9 mouse cellular contexts compared by ENCODE assay signal in genomic region chr9:122687170-122687569, GRCm38 (mm10). TPM values are rescaled to one million over a fixed set of nuclear protein-coding genes. Genes with fewer than 3 reads are reported as not detected.
DNase-seq lines count a peak whose midpoint lies in the region; ATAC-seq lines count a peak whose summit lies in the region.
"Had no signal": no experiment of that assay in that cellular context is flagged by ENCODE, and none has a peak within 500 bp of the region (broad histone marks: within the 10 kb centered on the region; RNA-seq: fewer than 3 reads in every experiment).

No protein-coding gene starts in this region.

- H3K4me3 ChIP-seq in embryonic facial prominence, embryonic 11.5 days (ENCODE audit: low read depth, low read length), result no peak overlapping the region
- no peak overlapping the region for H3K4me3 ChIP-seq in embryonic facial prominence, embryonic 10.5 days

- no peaks in the 10 kb centered on the region for H3K36me3 ChIP-seq in embryonic facial prominence, embryonic 11.5 days (replicated peaks; ENCODE audit: control insufficient read depth, insufficient read depth, low read depth, low read length)
- H3K36me3 ChIP-seq in embryonic facial prominence, embryonic 10.5 days (replicated peaks), result no peaks in the 10 kb centered on the region

- H3K4me1 ChIP-seq in embryonic facial prominence, embryonic 11.5 days (ENCODE audit: control insufficient read depth, insufficient read depth, low read length), result no peaks in the 10 kb centered on the region
- 0 out of 2 replicates have a peak, but pooled peaks cover 6% of the 10 kb centered on the region for H3K4me1 ChIP-seq in embryonic facial prominence, embryonic 10.5 days

- H3K9me3 ChIP-seq in embryonic facial prominence, embryonic 11.5 days (replicated peaks; ENCODE audit: control insufficient read depth, low read length), result no peaks in the 10 kb centered on the region
- no peaks in the 10 kb centered on the region for H3K9me3 ChIP-seq in embryonic facial prominence, embryonic 10.5 days

- DNase-seq in embryonic facial prominence, embryonic 11.5 days (ENCODE audit: low spot score), result peak; percentile 56
- DNase-seq in embryonic facial prominence, embryonic 10.5 days (ENCODE audit: low spot score), result no peak
- peak; percentile 38 for DNase-seq in left cerebral cortex, adult 11 months (ENCODE audit: low spot score)
- no peak for DNase-seq in left cerebral cortex, adult 8-10 months (ENCODE audit: low spot score in 2 of 2)
- DNase-seq in NIH3T3 (ENCODE audit: low read depth), result peak; percentile 53
- peak; percentile 44 to 64 for DNase-seq in layer of hippocampus, postnatal 10 days (ENCODE audit: low spot score in 2 of 2)
- no peak for DNase-seq in ovary, adult 18-20 months (ENCODE audit: low spot score)
- no peak for DNase-seq in ovary, postnatal 14 days (ENCODE audit: low spot score)

- no peak overlapping the region for H3K27ac ChIP-seq in embryonic facial prominence, embryonic 11.5 days (replicated peaks; ENCODE audit: low read depth, low read length)
- H3K27ac ChIP-seq in embryonic facial prominence, embryonic 10.5 days (replicated peaks), result no peak overlapping the region

- H3K27me3 ChIP-seq in embryonic facial prominence, embryonic 11.5 days (ENCODE audit: control insufficient read depth, insufficient read depth, low read length), result no peaks in the 10 kb centered on the region
- no peaks in the 10 kb centered on the region for H3K27me3 ChIP-seq in embryonic facial prominence, embryonic 10.5 days (replicated peaks; ENCODE audit: low read depth, poor library complexity, severe bottlenecking)

- no peak for ATAC-seq in embryonic facial prominence, embryonic 11.5 days (replicated peaks; ENCODE audit: insufficient number of reproducible peaks, low FRiP score, low TSS enrichment, low read depth)

- 17% methylated on average over 4 of the region's 4 CpGs for WGBS in embryonic facial prominence, embryonic 11.5 days
- WGBS in embryonic facial prominence, embryonic 10.5 days, result 22% methylated on average over 4 of the region's 4 CpGs

- H3K9ac ChIP-seq in embryonic facial prominence, embryonic 11.5 days (replicated peaks; ENCODE audit: low read length), result no peak overlapping the region

- H3K4me2 ChIP-seq in embryonic facial prominence, embryonic 11.5 days (ENCODE audit: low read depth, low read length), result no peak overlapping the region

RNA-seq across cellular contexts. Expression of gene Topaz1, which starts 60.0 kb away (rescaled TPM):
- not detected in 2 replicates for polyA plus RNA-seq in embryonic facial prominence, embryonic 11.5 days (2014; fragmentation: Nextera tagmentation; extraction: Ambion mirVana)
- not detected in 2 replicates for polyA plus RNA-seq in embryonic facial prominence, embryonic 10.5 days (2016; fragmentation: Nextera tagmentation; extraction: Ambion mirVana)
- not detected for total RNA-seq in left cerebral cortex, adult 8-10 months (2022)
- not detected for total RNA-seq in layer of hippocampus, postnatal 10 days (2021)
- polyA plus RNA-seq: frontal cortex, adult 2 months had no signal

Comparison
In these comparisons a context has a peak if more than half of its experiments do, and no peak if none do; other contexts are left out.
1. DNase-seq: peak in embryonic facial prominence, embryonic 11.5 days (single experiment), left cerebral cortex, adult 11 months (single experiment), NIH3T3 (single experiment) and layer of hippocampus, postnatal 10 days (2 of 2); none in embryonic facial prominence, embryonic 10.5 days (single experiment), left cerebral cortex, adult 8-10 months (0 of 2), ovary, adult 18-20 months (single experiment) and ovary, postnatal 14 days (single experiment).